9 mouse cellular contexts compared by ENCODE assay signal in genomic region chr17:47142885-47143284, GRCm38 (mm10).
DNase-seq lines count a peak whose midpoint lies in the region; ATAC-seq lines count a peak whose summit lies in the region.
"Had no signal": no experiment of that assay in that cellular context is flagged by ENCODE, and none has a peak within 500 bp of the region (broad histone marks: within the 10 kb centered on the region; RNA-seq: fewer than 3 reads in every experiment).

No protein-coding gene starts in this region.

- WGBS in kidney, embryonic 14.5 days: 22% methylated on average over 7 of the region's 7 CpGs
- 31% methylated on average over 7 of the region's 7 CpGs for WGBS in hindbrain, embryonic 10.5 days
- WGBS in macrophage (ENCODE audit: missing documents): 31% methylated on average over 7 of the region's 7 CpGs

- no peaks in the 10 kb centered on the region for H3K27me3 ChIP-seq in kidney, embryonic 14.5 days (ENCODE audit: control insufficient read depth, insufficient read depth, low read length)
- H3K27me3 ChIP-seq in hindbrain, embryonic 10.5 days (ENCODE audit: insufficient read depth, poor library complexity, severe bottlenecking): peaks cover 9% of the 10 kb centered on the region; the same call in 1 of the 2 replicates
- H3K27me3 ChIP-seq: Patski had no signal

- peak overlapping the region; percentile 44; the same call in 1 of the 2 replicates for H3K9ac ChIP-seq in kidney, embryonic 14.5 days (ENCODE audit: low read depth, low read length)

- H3K9me3 ChIP-seq in kidney, embryonic 14.5 days (ENCODE audit: control insufficient read depth, low read length): no peaks in the 10 kb centered on the region
- H3K9me3 ChIP-seq in hindbrain, embryonic 10.5 days: no peaks in the 10 kb centered on the region

- H3K4me2 ChIP-seq in kidney, embryonic 14.5 days (replicated peaks; ENCODE audit: low read depth, low read length): peak overlapping the region; percentile 91

- ATAC-seq in kidney, embryonic 14.5 days (ENCODE audit: low FRiP score, low TSS enrichment): no peak
- ATAC-seq: Patski had no signal

- H3K36me3 ChIP-seq in kidney, embryonic 14.5 days (ENCODE audit: control insufficient read depth, insufficient read depth, low read length): peaks cover 4% of the 10 kb centered on the region; the same call in 1 of the 2 replicates
- peaks cover 8% of the 10 kb centered on the region; the same call in 1 of the 2 replicates for H3K36me3 ChIP-seq in hindbrain, embryonic 10.5 days
- no peaks in the 10 kb centered on the region for H3K36me3 ChIP-seq in macrophage (ENCODE audit: inconsistent target)

- peaks cover 71% of the 10 kb centered on the region for H3K79me2 ChIP-seq in macrophage (ENCODE audit: inconsistent target)

- peak overlapping the region; percentile 77 for H3K4me3 ChIP-seq in kidney, embryonic 14.5 days (ENCODE audit: low read length)
- H3K4me3 ChIP-seq in hindbrain, embryonic 10.5 days: peak overlapping the region; percentile 67
- peak overlapping the region; percentile 86; the same call in 1 of the 2 replicates for H3K4me3 ChIP-seq in macrophage (ENCODE audit: inconsistent target)

- DNase-seq in kidney, adult 11 months: no peak
- DNase-seq in adrenal gland, postnatal 36 days: peak; percentile 39 to 64
- DNase-seq in hindbrain, embryonic 10.5 days (ENCODE audit: low spot score): no peak
- no peak for DNase-seq in thymus, postnatal 25 days
- no peak for DNase-seq in embryo, embryonic 10.5 days (ENCODE audit: low spot score)
- no peak for DNase-seq in spleen, adult 12 weeks (ENCODE audit: low spot score)

- peak overlapping the region; percentile 12; the same call in 1 of the 2 replicates for H3K27ac ChIP-seq in kidney, embryonic 14.5 days (ENCODE audit: low read depth, low read length)
- no peak overlapping the region for H3K27ac ChIP-seq in hindbrain, embryonic 10.5 days
- H3K27ac ChIP-seq in macrophage: peak overlapping the region; percentile 76; the same call in 1 of the 2 replicates

- H3K4me1 ChIP-seq in kidney, embryonic 14.5 days (ENCODE audit: control insufficient read depth, insufficient read depth, low read length): peaks cover 28% of the 10 kb centered on the region
- peaks cover 56% of the 10 kb centered on the region for H3K4me1 ChIP-seq in hindbrain, embryonic 10.5 days (replicated peaks)

Comparison
In these comparisons a context has a peak if more than half of its experiments do, and no peak if none do; other contexts are left out.
1. DNase-seq: peak in adrenal gland, postnatal 36 days (2 of 2); none in kidney, adult 11 months (single experiment), hindbrain, embryonic 10.5 days (single experiment), thymus, postnatal 25 days (single experiment), embryo, embryonic 10.5 days (single experiment) and spleen, adult 12 weeks (single experiment).
2. Peak in every context shown above with its lines, with median percentiles within 50 percentile points of each other: H3K4me3 ChIP-seq.